Mouse (Mus musculus) left cerebral cortex, postnatal 4 days (tissue): ENCODE data around the gene Tbx10. TPM values are rescaled to one million over a fixed set of nuclear protein-coding genes. Genes with fewer than 3 reads are reported as not detected.
"Not testable (repeated sequence)": the region's sequence is repeated elsewhere in the genome, so short reads cannot be mapped to it uniquely, and the experiment has no call there.

Source experiments
- DNase-seq: peaks from one replicate; pipeline ENCODE4 v3.0.0-alpha.2; 2022
- intact Hi-C: fragments of 180-260 bp; cut with DNase I; formaldehyde crosslinking; loops from one replicate; pipeline ENCODE4 v1.15.1; 2025
- total RNA-seq, 2 experiments: library from RNA; stranded (reverse); gene quantifications; 2 replicates each; pipeline ENCODE4 v1.2.3; 2021

Tbx10 gene
- total RNA-seq, 2 experiments from 2014 or later: not detected

GRCm38 (mm10) chr19:3972229-3972628, 20.3 kb upstream of the Tbx10 start, which contains the start of gene Aldh3b2:
Aldh3b2 (plus strand) TSS chr19:3972328.
- intact Hi-C loops: no loop called here
- DNase-seq: no peak

GRCm38 (mm10) chr19:3974608-3975007, 17.9 kb upstream of the Tbx10 start:
- intact Hi-C loops, DNase-seq: not testable (repeated sequence)

- intact Hi-C loops: no loop called here
- no peak for DNase-seq
These were observed 16.7 kb upstream of the Tbx10 start for GRCm38 (mm10) chr19:3975866-3976265.

GRCm38 (mm10) chr19:3980309-3980708, 12.2 kb upstream of the Tbx10 start:
- peak; percentile 80 for DNase-seq
- intact Hi-C loops: no loop called here

GRCm38 (mm10) chr19:3980917-3981316, 11.6 kb upstream of the Tbx10 start:
- intact Hi-C loops: no loop called here
- DNase-seq: no peak

GRCm38 (mm10) chr19:3983527-3984200, 8.9 kb upstream of the Tbx10 start:
- intact Hi-C loops: no loop called here
- no peak for DNase-seq

GRCm38 (mm10) chr19:3985261-3985681, 7.3 kb upstream of the Tbx10 start:
- DNase-seq: no peak
- intact Hi-C loops: no loop called here

GRCm38 (mm10) chr19:3986334-3986733, 6.2 kb upstream of the Tbx10 start, which contains the start of gene Acy3:
Acy3 (plus strand) TSS chr19:3986570.
- peak; percentile 48 for DNase-seq
- intact Hi-C loops: no loop called here

GRCm38 (mm10) chr19:3988066-3988465, 4.5 kb upstream of the Tbx10 start:
- intact Hi-C loops: no loop called here
- no peak for DNase-seq

- intact Hi-C loops: no loop called here
- DNase-seq: no peak
These were observed 3.8 kb upstream of the Tbx10 start for GRCm38 (mm10) chr19:3988750-3989149.

- no peak for DNase-seq
- intact Hi-C loops: no loop called here
These were observed 1.7 kb upstream of the Tbx10 start for GRCm38 (mm10) chr19:3990804-3991203.

GRCm38 (mm10) chr19:3991562-3991961, 990 bp upstream of the Tbx10 start:
- DNase-seq: no peak
- intact Hi-C loops: no loop called here

- intact Hi-C loops: no loop called here
- no peak for DNase-seq
These were observed 586 bp upstream of the Tbx10 start for GRCm38 (mm10) chr19:3991966-3992365.

GRCm38 (mm10) chr19:3994932-3995331, 2.4 kb downstream of the Tbx10 start:
- no peak for DNase-seq
- intact Hi-C loops: no loop called here

- DNase-seq: no peak
- intact Hi-C loops: no loop called here
These were observed 3.0 kb downstream of the Tbx10 start for GRCm38 (mm10) chr19:3995505-3995904.

GRCm38 (mm10) chr19:3996106-3996505, 3.6 kb downstream of the Tbx10 start:
- DNase-seq: no peak
- intact Hi-C loops: no loop called here

- no peak for DNase-seq
- intact Hi-C loops: no loop called here
These were observed 4.2 kb downstream of the Tbx10 start for GRCm38 (mm10) chr19:3996747-3997146.

GRCm38 (mm10) chr19:3997231-3997630, 4.7 kb downstream of the Tbx10 start:
- intact Hi-C loops: no loop called here

GRCm38 (mm10) chr19:3998335-3998734, 5.8 kb downstream of the Tbx10 start:
- intact Hi-C loops: no loop called here
- DNase-seq: no peak

More at GRCm38 (mm10) chr19:3997231-3997630, 4.7 kb downstream of the Tbx10 start:
- DNase-seq: no peak

- no peak for DNase-seq
- intact Hi-C loops: no loop called here
These were observed 6.7 kb downstream of the Tbx10 start for GRCm38 (mm10) chr19:3999121-3999730.

GRCm38 (mm10) chr19:4000119-4000900, 7.8 kb downstream of the Tbx10 start, which contains the start of the genes Nudt8 and Gm49405:
Nudt8 (plus strand) TSS chr19:4000580.
Gm49405 (plus strand) TSS chr19:4000626.
- peak; percentile 95 for DNase-seq
- intact Hi-C loops: no loop called here
